Mouse (Mus musculus): Measurements from ENCODE around the gene Pde1a.

DNA sequence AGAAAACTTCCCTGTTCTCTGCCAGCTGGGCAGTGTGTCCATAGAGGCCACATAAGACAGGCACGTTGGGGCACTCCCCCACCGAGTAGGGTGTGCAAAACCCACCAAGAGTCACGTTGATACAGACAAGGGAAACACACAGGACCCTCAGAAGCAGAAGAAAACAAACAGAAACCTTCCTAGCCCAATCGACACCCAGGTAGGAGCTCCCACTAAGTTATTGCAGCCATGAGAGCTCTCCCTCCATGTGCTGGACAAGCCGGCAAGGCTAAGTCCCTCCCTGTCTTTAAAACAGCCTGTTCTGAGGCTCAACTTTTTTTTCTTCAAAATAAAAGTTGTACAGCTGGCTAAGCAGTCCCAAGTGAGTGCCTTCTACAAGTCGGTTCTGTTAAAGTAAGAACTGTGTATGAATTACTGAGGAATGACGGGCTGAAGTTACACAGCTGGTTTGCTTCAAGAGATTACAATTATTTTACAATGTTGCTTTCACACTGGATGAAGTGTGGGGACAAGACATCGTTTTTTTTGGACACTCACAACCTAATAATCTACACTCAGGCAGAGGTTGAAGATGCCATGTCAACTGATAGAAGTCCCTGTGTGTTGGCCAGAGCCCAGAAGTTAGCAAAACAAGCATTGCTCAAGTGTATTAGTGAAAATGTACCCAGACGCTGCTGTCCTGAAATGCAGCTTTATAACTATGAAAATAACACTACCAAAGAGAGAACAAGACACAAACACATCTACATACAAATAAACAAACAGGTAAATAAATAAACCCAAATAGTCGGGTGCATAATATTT lies 90.4 kb downstream of the Pde1a start:
- TF ChIP-seq CTCF (IDR thresholded peaks at IDR 0.05; ENCODE audit: control insufficient read depth, insufficient read depth, insufficient read length) (no peak), MAX (IDR thresholded peaks at IDR 0.05) (no peak), MYOG (IDR thresholded peaks at IDR 0.05; ENCODE audit: control insufficient read depth, extremely low read depth, insufficient read length) (no peak)
